Mouse (Mus musculus): Measurements from ENCODE around the gene H2-Eb1. TPM values are rescaled to one million over a fixed set of nuclear protein-coding genes. Genes with fewer than 3 reads are reported as not detected.
A peak's percentile ranks its signal among the peaks of the same experiment; 100 is the strongest.

H2-Eb1 gene
- total RNA-seq (2021) = 1 to 10 TPM; 1.0 to 1.4 TPM

DNA sequence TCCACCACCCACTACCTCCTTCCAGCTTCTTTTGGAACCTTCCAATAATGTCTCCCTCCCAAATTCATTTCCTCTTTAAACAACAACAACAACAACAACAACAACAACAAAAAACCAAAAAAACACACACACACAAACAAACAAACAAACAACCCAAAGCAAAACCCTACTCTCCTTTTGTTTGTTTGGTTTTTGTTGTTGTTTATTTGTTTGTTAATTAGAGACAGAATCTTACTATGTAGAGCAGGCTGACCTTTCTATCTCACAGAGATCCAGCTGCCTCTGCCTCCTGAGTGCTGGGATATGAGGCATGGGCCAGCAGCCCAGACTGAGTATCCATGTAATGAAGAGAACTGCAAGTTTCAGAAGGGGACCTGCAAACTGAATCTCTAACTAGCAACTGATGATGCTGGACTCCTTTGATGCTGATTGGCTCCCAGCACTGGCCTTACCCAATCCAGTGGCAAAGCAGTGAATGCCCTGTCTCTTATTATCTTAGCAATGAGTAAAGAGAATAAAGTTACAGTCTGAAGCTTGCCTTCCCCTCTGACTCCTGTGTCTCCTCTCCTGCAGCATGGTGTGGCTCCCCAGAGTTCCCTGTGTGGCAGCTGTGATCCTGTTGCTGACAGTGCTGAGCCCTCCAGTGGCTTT is at the start of gene H2-Eb1:
H2-Eb1 (plus strand) TSS at position 488 of the 651 bp plus-strand sequence.
- intact Hi-C loops (cut with DNase I) = no loop called here
- peak; percentile 86 to 93 for DNase-seq (ENCODE audit: extremely low spot score in 1 of 2, low spot score in 2 of 2)

DNA sequence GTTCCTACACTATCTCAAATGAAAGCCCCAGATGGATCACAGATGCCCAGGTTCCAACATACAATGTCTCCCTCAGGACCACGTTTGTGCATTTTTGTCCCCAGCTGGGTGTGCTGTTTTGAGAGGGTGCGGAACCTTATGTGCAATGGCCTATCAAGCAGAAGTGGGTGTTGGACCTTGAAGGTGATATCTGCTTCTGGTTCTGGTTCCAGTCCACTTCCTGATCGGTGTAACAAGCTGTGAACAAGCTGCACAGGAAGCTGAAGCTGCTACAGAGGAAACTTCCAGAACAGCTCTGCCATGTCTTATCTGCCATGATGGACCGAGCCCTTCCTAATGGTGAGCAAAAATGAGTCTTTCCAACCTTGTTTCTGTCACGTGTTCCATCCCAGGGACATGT is 49.2 kb upstream of the H2-Eb1 start:
- intact Hi-C loops (cut with DNase I) = no loop called here
- DNase-seq (ENCODE audit: extremely low spot score in 1 of 2, low spot score in 2 of 2) = no peak

DNA sequence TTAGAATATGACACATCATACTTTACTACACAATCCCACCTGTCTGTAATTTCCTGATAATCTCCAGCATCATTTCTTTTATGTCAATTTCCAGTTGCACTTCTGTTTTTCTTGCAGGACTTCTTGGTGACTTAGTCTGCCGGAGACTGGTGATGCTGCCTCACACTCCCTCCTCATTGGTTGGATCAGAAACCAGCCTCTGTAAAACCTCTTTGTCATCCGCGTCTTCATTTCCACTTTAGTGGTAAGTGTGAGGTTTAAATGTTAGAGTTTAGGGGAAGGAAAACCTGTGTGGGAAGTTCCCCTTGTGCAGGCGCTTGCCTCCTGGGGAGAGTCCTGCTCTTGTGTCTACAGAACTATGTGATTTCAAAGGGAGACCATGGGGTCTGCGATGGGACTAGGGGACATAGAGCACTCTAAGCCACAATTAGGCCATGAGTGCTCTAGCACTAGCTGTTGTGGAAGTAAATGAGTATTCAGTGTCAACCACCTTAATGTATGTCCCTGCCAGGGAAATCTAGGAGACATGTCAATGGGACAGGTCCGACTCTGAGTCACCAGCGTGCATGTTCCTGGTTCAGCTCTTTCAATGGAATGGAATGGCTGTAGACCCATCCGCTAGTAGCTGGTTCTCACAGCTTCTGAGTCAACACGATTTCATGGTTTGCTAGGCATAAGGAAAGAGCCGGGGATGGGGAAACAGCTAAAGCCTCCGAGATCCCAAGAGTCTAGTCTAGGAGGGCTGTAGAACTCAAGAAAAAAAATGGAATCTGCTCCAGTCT is 47.9 kb upstream of the H2-Eb1 start, which contains the start of gene H2-Ab1:
H2-Ab1 (plus strand) TSS at position 96 of the 782 bp plus-strand sequence.
- DNase-seq (ENCODE audit: extremely low spot score in 1 of 2, low spot score in 2 of 2) = peak; percentile 71 to 80
- intact Hi-C loops (cut with DNase I) = no loop called here

DNA sequence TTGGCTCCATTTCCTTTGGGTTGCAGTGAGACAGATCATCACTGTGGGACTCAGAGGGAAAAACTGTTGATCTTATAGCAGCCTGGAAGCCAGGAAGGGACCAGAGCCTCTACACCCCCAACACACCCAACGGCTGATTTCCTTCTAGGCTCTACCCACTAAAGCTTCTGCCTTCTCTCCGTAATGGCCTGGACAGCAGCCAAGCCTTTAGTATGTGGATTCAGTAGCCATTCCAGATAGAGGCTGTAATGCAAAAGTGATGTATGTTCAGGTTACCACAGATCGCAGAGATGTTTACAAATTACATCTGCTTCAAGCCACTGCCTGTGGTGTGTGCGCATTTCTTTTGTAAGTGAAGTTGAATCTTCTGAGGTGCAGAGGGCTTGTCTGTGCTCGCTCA is 45.1 kb upstream of the H2-Eb1 start:
- DNase-seq (ENCODE audit: extremely low spot score in 1 of 2, low spot score in 2 of 2) = peak in 1 of 2 experiments; percentile 33
- intact Hi-C loops (cut with DNase I) = no loop called here

DNA sequence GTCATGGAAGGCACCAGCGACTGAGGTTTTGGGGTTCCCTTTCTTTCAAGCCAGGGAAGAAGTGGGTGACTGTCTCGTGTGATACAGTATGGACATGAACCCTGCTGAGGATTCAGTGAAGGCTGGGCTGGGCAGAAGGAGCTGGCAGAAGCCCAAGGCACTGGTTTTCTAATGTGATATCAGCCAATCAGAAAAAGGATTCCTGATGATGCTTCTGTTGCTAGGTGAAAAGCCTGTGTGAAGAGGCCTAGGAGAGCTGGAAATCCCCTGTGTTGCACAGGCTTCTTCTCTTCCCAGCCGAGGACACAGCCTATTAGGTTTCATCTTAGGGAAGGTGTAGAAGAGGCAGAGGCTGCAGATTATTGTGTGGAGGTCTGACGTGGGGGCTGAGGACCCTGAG is 44.2 kb upstream of the H2-Eb1 start:
- intact Hi-C loops (cut with DNase I) = no loop called here
- DNase-seq (ENCODE audit: extremely low spot score in 1 of 2, low spot score in 2 of 2) = peak; percentile 78 to 82

DNA sequence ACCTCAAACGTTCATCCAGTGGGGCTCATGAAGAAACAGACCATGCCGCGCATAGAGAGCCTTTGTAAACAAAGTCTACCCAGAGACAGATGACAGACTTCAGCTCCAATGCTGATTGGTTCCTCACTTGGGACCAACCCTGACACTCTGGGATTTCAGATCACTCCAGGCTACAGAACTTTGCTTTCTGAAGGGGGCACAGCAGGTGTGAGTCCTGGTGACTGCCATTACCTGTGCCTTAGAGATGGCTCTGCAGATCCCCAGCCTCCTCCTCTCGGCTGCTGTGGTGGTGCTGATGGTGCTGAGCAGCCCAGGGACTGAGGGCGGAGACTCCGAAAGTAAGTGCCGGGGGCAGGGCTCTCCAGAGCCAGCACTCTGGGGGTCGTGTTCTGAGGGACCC is 42.6 kb upstream of the H2-Eb1 start:
- intact Hi-C loops (cut with DNase I) = no loop called here
- peak; percentile 58 to 63 for DNase-seq (ENCODE audit: extremely low spot score in 1 of 2, low spot score in 2 of 2)

DNA sequence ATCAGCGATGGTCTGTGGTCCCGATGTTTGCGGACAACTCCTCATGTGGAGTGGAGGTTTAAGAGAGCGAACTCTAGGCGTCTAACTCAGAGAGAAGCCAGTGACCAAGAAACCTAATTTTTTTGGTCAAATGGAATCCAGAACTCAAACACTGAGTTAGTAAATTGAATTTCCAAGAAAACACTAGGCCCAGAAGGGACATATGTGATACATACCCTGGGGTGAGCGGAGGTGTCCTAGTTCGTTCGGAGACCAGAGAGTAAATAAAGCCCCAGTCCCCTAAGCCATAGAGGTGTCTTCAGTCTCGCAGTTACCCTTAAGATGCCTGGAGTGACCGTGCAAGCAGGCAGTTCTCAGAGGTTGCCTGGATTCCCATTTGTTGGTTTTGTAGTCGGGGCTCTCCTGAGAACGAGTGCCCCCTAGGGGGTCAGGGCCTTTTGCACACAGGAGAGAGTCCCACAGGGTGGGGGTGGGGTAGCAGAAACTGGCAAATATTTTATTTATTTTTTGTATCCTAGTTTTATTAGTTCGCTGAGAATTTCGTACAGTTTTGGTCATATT is 41.8 kb upstream of the H2-Eb1 start:
- intact Hi-C loops (cut with DNase I) = no loop called here
- no peak for DNase-seq (ENCODE audit: extremely low spot score in 1 of 2, low spot score in 2 of 2)

DNA sequence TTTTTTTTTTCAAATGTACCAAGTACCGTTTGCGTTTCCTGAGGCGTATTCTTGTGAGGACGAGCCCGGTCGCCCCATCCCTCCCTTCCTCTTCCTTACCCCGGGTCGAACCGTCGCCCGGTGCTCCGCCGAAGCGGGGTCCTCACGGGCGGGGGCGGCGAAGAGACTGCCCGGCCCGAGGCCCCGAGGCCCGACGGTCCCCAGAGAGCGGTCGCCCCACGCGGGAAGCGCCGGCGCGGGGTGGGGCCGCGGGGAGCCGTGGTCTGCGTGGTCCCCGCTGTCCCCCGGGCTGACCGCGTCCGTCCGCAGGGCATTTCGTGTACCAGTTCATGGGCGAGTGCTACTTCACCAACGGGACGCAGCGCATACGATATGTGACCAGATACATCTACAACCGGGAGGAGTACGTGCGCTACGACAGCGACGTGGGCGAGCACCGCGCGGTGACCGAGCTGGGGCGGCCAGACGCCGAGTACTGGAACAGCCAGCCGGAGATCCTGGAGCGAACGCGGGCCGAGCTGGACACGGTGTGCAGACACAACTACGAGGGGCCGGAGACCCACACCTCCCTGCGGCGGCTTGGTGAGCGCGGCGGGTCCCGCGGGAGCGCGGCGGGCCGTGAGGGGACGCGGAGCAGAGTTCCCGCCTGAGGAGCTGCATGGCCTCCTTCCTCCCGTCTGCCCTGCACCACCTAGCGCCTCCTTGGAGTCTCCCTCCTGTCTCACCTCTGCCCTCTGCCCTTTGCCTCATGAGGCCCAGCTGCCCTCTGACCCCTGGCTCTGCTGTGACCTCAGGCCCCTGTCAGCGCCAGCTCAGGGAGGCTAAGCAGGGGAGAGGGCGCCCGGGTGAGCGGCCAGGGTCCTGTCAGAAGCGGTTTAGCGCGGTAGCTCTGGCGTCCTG is 41.0 kb upstream of the H2-Eb1 start:
- intact Hi-C loops (cut with DNase I) = no loop called here

DNA sequence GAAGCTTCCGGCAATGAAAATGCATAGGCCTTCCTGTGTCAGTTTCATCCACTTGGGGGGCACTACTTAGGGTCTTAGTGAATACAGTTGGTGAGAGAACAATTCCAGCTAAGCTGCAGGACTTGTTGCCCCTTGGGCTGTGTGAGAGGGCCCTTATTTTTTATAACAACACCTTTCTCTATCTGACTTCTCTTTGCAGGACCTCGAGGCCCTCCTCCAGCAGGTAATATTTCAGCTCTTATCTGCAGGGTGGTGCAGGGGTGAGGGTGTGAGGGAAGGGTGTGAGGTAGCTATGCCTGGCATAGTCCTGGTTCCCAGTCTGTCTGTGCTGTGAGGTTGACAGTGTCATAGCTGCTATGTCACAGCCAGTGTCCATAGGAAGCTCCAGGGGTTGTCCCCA is 37.4 kb upstream of the H2-Eb1 start:
- intact Hi-C loops (cut with DNase I) = no loop called here
- DNase-seq (ENCODE audit: extremely low spot score in 1 of 2, low spot score in 2 of 2) = no peak

More for the DNA sequence above, 41.0 kb upstream of the H2-Eb1 start:
- DNase-seq (ENCODE audit: extremely low spot score in 1 of 2, low spot score in 2 of 2) = no peak

DNA sequence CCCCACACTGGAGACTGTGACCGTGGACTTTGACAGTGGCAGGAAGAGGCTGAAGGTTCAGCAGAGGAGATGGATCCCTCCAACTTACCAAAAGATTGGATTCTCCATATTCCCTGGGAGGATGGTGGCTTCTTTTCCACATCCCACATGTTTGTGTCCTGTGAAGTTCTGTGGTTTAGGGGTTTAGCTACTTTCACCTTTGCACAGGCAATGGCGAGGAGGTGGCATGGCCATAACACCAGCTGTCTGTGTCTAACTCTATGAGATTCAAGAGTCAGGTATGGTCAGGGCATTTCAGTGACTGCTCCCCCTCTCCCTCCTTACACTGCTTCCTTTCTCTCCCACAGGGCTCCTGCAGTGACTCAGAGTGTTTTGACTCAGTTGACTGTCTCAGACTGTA is 36.9 kb upstream of the H2-Eb1 start:
- DNase-seq (ENCODE audit: extremely low spot score in 1 of 2, low spot score in 2 of 2) = no peak
- intact Hi-C loops (cut with DNase I) = no loop called here

DNA sequence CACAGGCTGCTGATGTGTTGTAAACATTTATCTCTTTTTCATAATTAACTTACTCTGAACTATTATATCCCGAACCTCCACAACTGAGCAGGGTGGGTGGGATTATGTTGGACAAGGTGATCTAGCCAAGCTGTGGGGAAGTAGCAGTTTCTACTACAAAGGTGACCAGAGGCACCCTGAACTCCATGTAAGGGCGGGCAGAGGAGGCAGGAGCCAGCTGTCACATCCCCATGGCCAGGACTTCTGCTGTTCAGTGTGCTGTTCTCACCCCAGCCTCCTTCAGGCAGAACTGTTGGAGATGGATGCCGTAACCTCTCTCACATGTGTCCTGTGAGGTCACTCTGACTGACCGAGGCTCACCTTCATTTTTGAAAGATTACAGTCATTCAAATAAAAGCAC is 35.9 kb upstream of the H2-Eb1 start:
- DNase-seq (ENCODE audit: extremely low spot score in 1 of 2, low spot score in 2 of 2) = no peak
- intact Hi-C loops (cut with DNase I) = no loop called here

DNA sequence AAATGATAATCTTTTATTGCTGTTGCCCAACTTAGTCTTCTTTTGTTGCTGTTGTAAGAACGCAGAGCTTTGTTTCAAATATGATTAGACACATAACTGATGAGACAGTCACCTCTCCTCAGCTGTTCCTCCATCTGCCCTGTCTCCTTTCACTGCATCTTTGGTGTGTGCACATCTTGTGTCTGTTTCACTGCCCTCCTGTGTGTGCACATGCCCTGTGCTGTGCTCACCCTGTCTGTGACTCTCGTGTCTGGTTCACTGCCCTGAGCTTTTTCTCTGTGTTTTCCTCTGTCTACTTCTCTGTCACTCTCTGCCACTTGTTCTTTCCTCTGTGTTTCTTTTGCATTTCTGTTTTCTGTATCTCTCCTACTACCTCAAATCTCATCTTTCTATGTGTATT is 35.4 kb upstream of the H2-Eb1 start:
- intact Hi-C loops (cut with DNase I) = no loop called here
- no peak for DNase-seq (ENCODE audit: extremely low spot score in 1 of 2, low spot score in 2 of 2)

DNA sequence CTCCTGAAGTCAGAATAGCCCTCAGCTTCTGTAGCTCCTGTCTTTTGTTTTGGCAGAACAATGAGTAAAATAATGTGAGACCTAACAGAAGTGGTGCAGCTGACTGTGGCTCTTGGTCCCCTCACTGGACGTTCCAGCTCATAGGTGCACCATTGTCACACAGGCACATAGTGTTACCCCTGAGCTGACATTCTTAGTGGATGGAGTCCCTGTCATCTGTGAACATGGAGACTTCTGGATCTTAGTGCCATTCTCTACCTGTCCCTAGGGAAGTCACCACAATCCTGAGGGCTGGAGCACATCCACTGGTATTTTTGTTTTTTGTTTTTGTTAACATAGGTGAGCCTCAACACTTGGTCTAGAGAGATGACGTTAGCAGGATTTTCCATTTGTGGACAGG is 34.7 kb upstream of the H2-Eb1 start:
- no peak for DNase-seq (ENCODE audit: extremely low spot score in 1 of 2, low spot score in 2 of 2)
- intact Hi-C loops (cut with DNase I) = no loop called here

DNA sequence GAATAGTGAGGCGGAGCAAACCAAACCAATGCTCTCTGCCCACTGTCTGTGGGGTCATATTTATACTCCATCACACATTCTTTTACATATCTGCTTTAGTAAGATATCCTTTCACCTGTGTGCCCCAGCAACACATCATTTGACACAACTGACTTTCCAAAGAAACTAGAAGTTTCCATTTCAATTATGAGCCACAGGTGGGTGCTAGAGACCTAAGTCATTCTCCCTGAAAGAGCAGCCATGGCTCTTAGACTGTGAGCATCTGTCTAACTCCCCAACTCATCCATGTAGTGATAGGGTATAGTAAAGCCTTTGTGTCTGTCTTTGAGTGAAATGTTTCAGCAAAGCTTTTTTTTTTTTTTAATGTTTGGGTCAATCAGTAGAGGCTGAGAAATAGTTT is 33.6 kb upstream of the H2-Eb1 start:
- intact Hi-C loops (cut with DNase I) = no loop called here

DNA sequence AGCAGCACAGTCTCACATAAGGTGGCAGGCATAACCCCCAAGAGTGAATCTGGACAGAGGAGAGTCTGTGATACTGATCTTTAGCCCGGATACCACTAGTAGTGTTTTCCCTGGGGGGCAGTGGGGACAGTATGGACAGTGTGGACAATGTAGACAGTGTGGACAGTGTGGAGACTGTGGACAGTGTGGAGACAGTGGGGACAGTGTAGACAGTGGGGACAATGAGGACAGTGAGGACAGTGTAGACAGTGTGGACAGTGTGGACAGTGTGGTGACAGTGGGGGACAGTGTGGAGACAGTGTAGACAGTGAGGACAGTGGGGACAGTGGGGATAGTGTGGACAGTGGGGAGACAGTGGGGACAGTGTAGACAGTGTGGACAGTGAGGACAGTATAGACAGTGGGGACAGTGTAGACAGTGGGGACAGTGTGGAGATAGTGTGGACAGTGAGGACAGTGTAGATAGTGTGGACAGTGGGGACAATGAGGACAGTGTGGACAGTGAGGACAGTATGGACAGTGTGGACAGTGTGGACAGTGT is 25.1 kb upstream of the H2-Eb1 start:
- DNase-seq (ENCODE audit: extremely low spot score in 1 of 2, low spot score in 2 of 2) = no peak

More for the DNA sequence above, 33.6 kb upstream of the H2-Eb1 start:
- DNase-seq (ENCODE audit: extremely low spot score in 1 of 2, low spot score in 2 of 2) = no peak

DNA sequence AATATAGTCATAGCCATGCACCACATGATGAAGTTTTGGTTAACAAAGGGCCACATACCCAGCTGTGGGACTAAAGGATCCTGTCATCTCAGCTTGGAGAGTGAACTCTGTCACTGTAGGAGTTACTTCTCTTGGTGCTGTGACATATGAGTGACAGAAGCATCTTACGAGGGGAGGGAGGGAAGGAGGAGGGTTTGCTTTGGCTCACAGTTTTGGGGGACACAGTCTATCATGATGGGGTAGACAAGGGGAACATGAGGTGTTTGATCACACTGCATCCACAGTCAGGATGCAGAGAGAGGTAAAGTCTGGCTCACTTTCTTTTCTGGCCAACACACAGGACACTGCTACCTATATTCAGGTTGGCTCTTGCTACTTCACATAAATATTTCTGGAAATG is 23.8 kb upstream of the H2-Eb1 start:
- intact Hi-C loops (cut with DNase I) = no loop called here
- no peak for DNase-seq (ENCODE audit: extremely low spot score in 1 of 2, low spot score in 2 of 2)

More for the DNA sequence above, 25.1 kb upstream of the H2-Eb1 start:
- intact Hi-C loops (cut with DNase I) = no loop called here

DNA sequence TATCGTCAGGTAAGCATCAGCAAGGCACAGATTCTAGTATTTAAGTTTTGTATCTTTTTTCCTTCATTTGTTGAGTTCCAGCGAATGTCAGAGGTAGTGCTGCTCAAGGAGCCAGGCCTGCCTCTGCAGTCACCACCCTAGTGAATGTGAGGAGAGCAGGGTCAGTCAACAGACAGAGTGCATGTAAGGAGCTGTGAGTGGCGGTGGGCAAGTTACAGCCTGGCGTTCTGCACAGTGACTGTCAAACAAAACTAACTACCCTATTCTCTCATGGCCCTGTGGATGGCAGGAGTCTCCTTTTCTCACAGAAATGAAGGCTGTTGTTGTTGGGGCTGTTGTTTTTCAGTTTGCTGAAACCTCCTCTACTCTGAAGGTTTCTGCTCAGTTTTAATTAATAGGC is 20.3 kb upstream of the H2-Eb1 start:
- intact Hi-C loops (cut with DNase I) = no loop called here
- DNase-seq (ENCODE audit: extremely low spot score in 1 of 2, low spot score in 2 of 2) = no peak

DNA sequence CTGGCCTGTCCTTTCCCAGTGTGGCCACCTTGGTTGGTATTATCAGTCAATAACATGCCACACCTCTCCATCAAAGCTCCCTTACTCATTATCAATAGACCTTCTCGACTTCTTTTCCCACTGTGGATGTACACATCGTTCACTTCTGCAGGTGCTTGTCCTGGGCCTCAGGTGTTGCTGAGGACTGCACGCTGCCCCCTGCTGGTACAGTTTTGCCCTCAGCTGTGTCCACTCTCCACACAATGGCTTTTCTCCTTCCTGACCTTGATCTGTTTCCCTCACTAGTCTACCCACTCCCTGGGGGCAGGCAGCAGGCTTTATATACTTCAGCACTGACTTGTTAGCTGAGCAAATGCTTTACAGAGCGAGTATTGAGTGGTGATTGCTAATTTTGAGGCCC is 19.8 kb upstream of the H2-Eb1 start:
- intact Hi-C loops (cut with DNase I) = no loop called here
- no peak for DNase-seq (ENCODE audit: extremely low spot score in 1 of 2, low spot score in 2 of 2)

DNA sequence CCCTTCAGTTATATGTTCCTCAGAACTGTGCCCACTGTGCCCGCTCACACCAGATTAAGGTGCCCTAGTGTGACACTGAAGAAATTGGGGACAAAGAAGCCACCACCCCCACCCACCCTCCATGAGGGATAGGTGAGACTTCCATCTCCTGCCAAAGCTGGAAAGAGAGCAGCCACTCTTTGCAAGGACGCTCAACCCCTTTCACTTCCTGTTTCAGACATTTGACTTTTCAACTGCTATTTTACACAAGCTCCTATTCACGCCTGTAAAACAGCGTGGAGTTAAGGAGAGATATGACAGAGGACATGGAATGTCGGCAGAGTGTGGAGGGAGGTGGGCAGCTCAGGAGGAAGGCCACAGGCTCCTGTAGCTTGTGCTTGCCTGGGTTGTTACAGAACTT is 19.2 kb upstream of the H2-Eb1 start:
- no peak for DNase-seq (ENCODE audit: extremely low spot score in 1 of 2, low spot score in 2 of 2)
- intact Hi-C loops (cut with DNase I) = no loop called here

Data from left cerebral cortex, postnatal 10 days (tissue).